Mouse (Mus musculus): Measurements from ENCODE around the gene Lmf1. TPM values are rescaled to one million over a fixed set of nuclear protein-coding genes. Genes with fewer than 3 reads are reported as not detected.
A peak's percentile ranks its signal among the peaks of the same experiment; 100 is the strongest.

Gene Lmf1
- total and polyA plus RNA-seq, 3 experiments: 14.0 to 30.5 TPM; not detected in 1

DNA sequence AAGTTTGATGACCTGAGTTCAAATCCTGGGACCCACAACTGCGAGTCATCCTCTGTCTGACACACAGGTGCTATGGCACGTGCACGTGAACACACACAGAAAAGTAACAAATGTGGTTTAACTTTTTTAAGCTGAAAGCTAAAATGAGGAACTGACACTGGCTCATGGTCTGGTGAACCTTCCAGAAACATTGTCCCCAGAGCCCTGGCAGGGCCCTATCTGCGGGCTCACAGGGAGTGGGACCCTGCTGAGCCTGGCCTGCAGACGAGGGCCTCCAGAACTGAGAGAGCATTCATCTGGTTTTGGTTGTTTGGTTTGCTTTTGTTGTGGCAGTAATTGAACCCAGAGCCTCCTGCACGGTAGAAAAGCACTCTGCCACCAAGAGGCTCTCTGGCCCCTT is 99.1 kb downstream of the Lmf1 start:
- Histone ChIP-seq H3K4me3 (ENCODE audit: control insufficient read depth in 1 of 2, insufficient read depth in 1 of 2, low read depth in 2 of 2, low read length in 2 of 2) (no peak overlapping the region), H3K9me3 (replicated peaks; ENCODE audit: insufficient read depth, low read length) (no peaks in the 10 kb centered on the region), H3K36me3 (ENCODE audit: control insufficient read depth in 1 of 2, insufficient read depth in 2 of 2, low read length in 2 of 2) (0 out of 4 replicates have a peak, but pooled peaks cover 0 to 2% of the 10 kb centered on the region in 2 experiments), H3K79me2 (ENCODE audit: control insufficient read depth, insufficient read depth, low read length, poor library complexity) (no peaks in the 10 kb centered on the region), H3K4me1 (ENCODE audit: control insufficient read depth in 1 of 2, insufficient read depth in 2 of 2, low read length in 2 of 2) (no peaks in the 10 kb centered on the region), H3K27me3 (ENCODE audit: control insufficient read depth in 1 of 2, insufficient read depth in 2 of 2, low read length in 2 of 2) (peaks cover 0 to 3% of the 10 kb centered on the region in 2 experiments; a peak in 1 of 4 replicates), H3K9ac (ENCODE audit: control insufficient read depth, low read depth, low read length, poor library complexity, severe bottlenecking) (no peak overlapping the region; the same call in 1 of the 2 replicates), H3K27ac (ENCODE audit: control insufficient read depth, low read depth, low read length) (no peak overlapping the region)
- TF ChIP-seq ZKSCAN1 (IDR thresholded peaks at IDR 0.05; ENCODE audit: low read depth, low read length) (no peak), MXI1 (IDR thresholded peaks at IDR 0.05; ENCODE audit: low read depth, low read length) (no peak), JUND (IDR thresholded peaks at IDR 0.05; ENCODE audit: low read depth, low read length) (no peak), POLR2A (IDR thresholded peaks at IDR 0.05; ENCODE audit: control insufficient read depth in 1 of 2, insufficient read depth in 1 of 2, low read depth in 1 of 2, low read length in 2 of 2, poor library complexity in 1 of 2) (no peak), CTCF (IDR thresholded peaks at IDR 0.05 in 2 of 3, conservative IDR thresholded peaks at IDR 0.05 in 1 of 3; ENCODE audit: control insufficient read depth in 1 of 3, insufficient read depth in 1 of 3, low read depth in 2 of 3, low read length in 3 of 3, poor library complexity in 1 of 3, severe bottlenecking in 1 of 3) (no peak), BHLHE40 (IDR thresholded peaks at IDR 0.05; ENCODE audit: borderline replicate concordance, low read depth, low read length) (peak; percentile 87), MYC (IDR thresholded peaks at IDR 0.05; ENCODE audit: low read depth, low read length) (no peak; the same call in 1 of the 2 replicates), MAFK (IDR thresholded peaks at IDR 0.05; ENCODE audit: borderline replicate concordance, low read depth, low read length) (no peak), TBP (IDR thresholded peaks at IDR 0.05; ENCODE audit: low read depth, low read length) (peak; percentile 87)
- DNase-seq (ENCODE audit: low read depth, low spot score): peak; percentile 58

DNA sequence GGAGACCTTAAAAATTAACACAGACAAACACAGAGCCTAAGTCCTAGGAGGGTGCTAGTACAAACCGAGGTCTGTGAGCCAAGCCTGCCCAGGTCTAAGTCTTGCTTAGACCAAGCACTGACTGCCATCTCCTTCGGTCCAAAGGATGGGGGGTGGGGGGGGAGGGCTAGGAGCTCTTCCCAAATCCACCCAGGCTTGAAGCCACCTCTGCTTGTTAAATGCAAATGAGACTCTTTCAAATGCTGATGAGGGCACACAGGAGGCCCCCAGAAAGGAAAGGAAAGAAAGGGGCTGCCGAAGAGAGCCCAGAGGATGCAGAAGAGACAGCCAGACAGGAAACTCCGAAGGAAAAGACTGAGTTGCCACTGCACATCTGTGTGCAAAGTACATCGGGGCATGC is 100.9 kb downstream of the Lmf1 start:
- H3K9me3 ChIP-seq (replicated peaks; ENCODE audit: insufficient read depth, low read length): no peaks in the 10 kb centered on the region
- peaks cover 2 to 3% of the 10 kb centered on the region in 2 experiments; a peak in 2 of 4 replicates for H3K27me3 ChIP-seq (ENCODE audit: control insufficient read depth in 1 of 2, insufficient read depth in 2 of 2, low read length in 2 of 2)
- no peaks in the 10 kb centered on the region for H3K79me2 ChIP-seq (ENCODE audit: control insufficient read depth, insufficient read depth, low read length, poor library complexity)
- no peaks in the 10 kb centered on the region for H3K4me1 ChIP-seq (ENCODE audit: control insufficient read depth in 1 of 2, insufficient read depth in 2 of 2, low read length in 2 of 2)
- no peak overlapping the region for H3K4me3 ChIP-seq (ENCODE audit: control insufficient read depth in 1 of 2, insufficient read depth in 1 of 2, low read depth in 2 of 2, low read length in 2 of 2)
- TF ChIP-seq GATA1 (IDR thresholded peaks at IDR 0.05; ENCODE audit: low read depth, low read length) (no peak), UBTF (IDR thresholded peaks at IDR 0.05; ENCODE audit: borderline replicate concordance, insufficient read depth, low read depth, low read length) (no peak), MAFK (IDR thresholded peaks at IDR 0.05; ENCODE audit: borderline replicate concordance, low read depth, low read length) (no peak), NRF1 (IDR thresholded peaks at IDR 0.05; ENCODE audit: insufficient read depth, low read depth, low read length, poor library complexity, severe bottlenecking) (no peak), EP300 (IDR thresholded peaks at IDR 0.05; ENCODE audit: low read depth in 1 of 2, low read length in 2 of 2) (no peak), JUND (IDR thresholded peaks at IDR 0.05; ENCODE audit: low read depth, low read length) (no peak), POLR2AphosphoS2 (IDR thresholded peaks at IDR 0.05; ENCODE audit: low read length) (no peak), HCFC1 (IDR thresholded peaks at IDR 0.05; ENCODE audit: low read depth, low read length) (no peak), SIN3A (IDR thresholded peaks at IDR 0.05; ENCODE audit: low read length) (no peak), BHLHE40 (IDR thresholded peaks at IDR 0.05; ENCODE audit: borderline replicate concordance, low read depth, low read length) (no peak), USF1 (IDR thresholded peaks at IDR 0.05; ENCODE audit: low read depth, low read length) (no peak)
- DNase-seq (ENCODE audit: low read depth, low spot score): no peak
- 0 out of 4 replicates have a peak, but pooled peaks cover 0 to 2% of the 10 kb centered on the region in 2 experiments for H3K36me3 ChIP-seq (ENCODE audit: control insufficient read depth in 1 of 2, insufficient read depth in 2 of 2, low read length in 2 of 2)
- H3K9ac ChIP-seq (ENCODE audit: control insufficient read depth, low read depth, low read length, poor library complexity, severe bottlenecking): no peak overlapping the region
- H3K27ac ChIP-seq (ENCODE audit: control insufficient read depth, low read depth, low read length): no peak overlapping the region
